Mouse (Mus musculus): ENCODE data around the gene Dact3. TPM values are rescaled to one million over a fixed set of nuclear protein-coding genes. Genes with fewer than 3 reads are reported as not detected.
A peak's percentile ranks its signal among the peaks of the same experiment; 100 is the strongest.

Dact3 gene
- polyA plus RNA-seq, 1 experiment from 2014 or later: 7.8 TPM

GRCm38 (mm10) chr7:16873392-16873791 is 1.7 kb upstream of the Dact3 start:
- ATAC-seq (ENCODE audit: insufficient read depth) (no peak), DNase-seq (no peak)
- TF ChIP-seq CTCF (IDR thresholded peaks at IDR 0.05; ENCODE audit: low read depth): peak; percentile 30; the same call in 1 of the 2 replicates
- no peaks in the 10 kb centered on the region for H3K27me3 ChIP-seq (ENCODE audit: insufficient read depth, low read length)
- no peak overlapping the region for H3K4me2 ChIP-seq
- H3K4me1 ChIP-seq (ENCODE audit: insufficient read depth): peaks cover 4% of the 10 kb centered on the region; the same call in 1 of the 2 replicates
- H3K4me3 ChIP-seq (ENCODE audit: low read depth, low read length): no peak overlapping the region
- no peaks in the 10 kb centered on the region for H3K9me3 ChIP-seq (ENCODE audit: low read depth, low read length)
- H3K9ac ChIP-seq: no peak overlapping the region
- peaks cover 25% of the 10 kb centered on the region for H3K36me3 ChIP-seq (ENCODE audit: insufficient read depth)
- 89% methylated on average over 4 of the region's 4 CpGs for WGBS
- no peak overlapping the region for H3K27ac ChIP-seq (ENCODE audit: low read depth)

- Histone ChIP-seq H3K4me2 (peak overlapping the region; percentile 85), H3K27ac (ENCODE audit: low read depth) (peak overlapping the region; percentile 84), H3K27me3 (ENCODE audit: insufficient read depth, low read length) (no peaks in the 10 kb centered on the region), H3K4me3 (ENCODE audit: low read depth, low read length) (peak overlapping the region; percentile 23), H3K9ac (peak overlapping the region; percentile 2; the same call in 1 of the 2 replicates), H3K9me3 (ENCODE audit: low read depth, low read length) (no peaks in the 10 kb centered on the region), H3K36me3 (ENCODE audit: insufficient read depth) (peaks cover 23% of the 10 kb centered on the region), H3K4me1 (ENCODE audit: insufficient read depth) (peaks cover 4% of the 10 kb centered on the region; the same call in 1 of the 2 replicates)
- TF ChIP-seq CTCF (IDR thresholded peaks at IDR 0.05; ENCODE audit: low read depth): peak; percentile 94
- peak; percentile 89 for DNase-seq
- WGBS: 4% methylated on average over 17 of the region's 17 CpGs
- ATAC-seq (ENCODE audit: insufficient read depth): 0 out of 2 replicates have a peak, but pooled peaks have one; percentile 22
These were observed 927 bp upstream of the Dact3 start for GRCm38 (mm10) chr7:16874190-16874589.

GRCm38 (mm10) chr7:16874756-16875309 is 284 bp upstream of the Dact3 start:
- no peaks in the 10 kb centered on the region for H3K27me3 ChIP-seq (ENCODE audit: insufficient read depth, low read length)
- H3K36me3 ChIP-seq (ENCODE audit: insufficient read depth): peaks cover 21% of the 10 kb centered on the region
- under 1% methylated on average over 33 of the region's 33 CpGs for WGBS
- no peaks in the 10 kb centered on the region for H3K9me3 ChIP-seq (ENCODE audit: low read depth, low read length)
- no peak overlapping the region; the same call in 1 of the 2 replicates for H3K9ac ChIP-seq
- TF ChIP-seq CTCF (IDR thresholded peaks at IDR 0.05; ENCODE audit: low read depth): peak; percentile 58
- peak overlapping the region; percentile 84 for H3K27ac ChIP-seq (ENCODE audit: low read depth)
- peak; percentile 95 for ATAC-seq (ENCODE audit: insufficient read depth)
- peaks cover 4% of the 10 kb centered on the region; the same call in 1 of the 2 replicates for H3K4me1 ChIP-seq (ENCODE audit: insufficient read depth)
- H3K4me2 ChIP-seq: peak overlapping the region; percentile 85
- H3K4me3 ChIP-seq (ENCODE audit: low read depth, low read length): peak overlapping the region; percentile 75
- peak; percentile 100 for DNase-seq

GRCm38 (mm10) chr7:16875326-16875725 is 209 bp downstream of the Dact3 start:
- H3K9me3 ChIP-seq (ENCODE audit: low read depth, low read length): no peaks in the 10 kb centered on the region
- H3K4me2 ChIP-seq: peak overlapping the region; percentile 85
- ATAC-seq (ENCODE audit: insufficient read depth): no peak; the same call in 1 of the 2 replicates
- peak overlapping the region; percentile 80 for H3K27ac ChIP-seq (ENCODE audit: low read depth)
- WGBS: 1% methylated on average over 34 of the region's 42 CpGs
- no peak for DNase-seq
- peaks cover 5% of the 10 kb centered on the region for H3K4me1 ChIP-seq (ENCODE audit: insufficient read depth)
- peaks cover 16% of the 10 kb centered on the region; the same call in 1 of the 2 replicates for H3K36me3 ChIP-seq (ENCODE audit: insufficient read depth)
- peak overlapping the region; percentile 75 for H3K9ac ChIP-seq
- H3K27me3 ChIP-seq (ENCODE audit: insufficient read depth, low read length): no peaks in the 10 kb centered on the region
- no peak for TF ChIP-seq CTCF (IDR thresholded peaks at IDR 0.05; ENCODE audit: low read depth)
- H3K4me3 ChIP-seq (ENCODE audit: low read depth, low read length): peak overlapping the region; percentile 75

- TF ChIP-seq CTCF (IDR thresholded peaks at IDR 0.05; ENCODE audit: low read depth): no peak
- DNase-seq: no peak
- WGBS: 13% methylated on average over 11 of the region's 11 CpGs
- peak overlapping the region; percentile 75 for H3K9ac ChIP-seq
- H3K36me3 ChIP-seq (ENCODE audit: insufficient read depth): peaks cover 20% of the 10 kb centered on the region; the same call in 1 of the 2 replicates
- peak overlapping the region; percentile 75 for H3K4me3 ChIP-seq (ENCODE audit: low read depth, low read length)
- no peaks in the 10 kb centered on the region for H3K27me3 ChIP-seq (ENCODE audit: insufficient read depth, low read length)
- no peak for ATAC-seq (ENCODE audit: insufficient read depth)
- H3K4me1 ChIP-seq (ENCODE audit: insufficient read depth): peaks cover 8% of the 10 kb centered on the region
- H3K27ac ChIP-seq (ENCODE audit: low read depth): peak overlapping the region; percentile 80
- peak overlapping the region; percentile 85 for H3K4me2 ChIP-seq
- H3K9me3 ChIP-seq (ENCODE audit: low read depth, low read length): no peaks in the 10 kb centered on the region
These were observed 889 bp downstream of the Dact3 start for GRCm38 (mm10) chr7:16876006-16876405.

GRCm38 (mm10) chr7:16876608-16877007 is 1.5 kb downstream of the Dact3 start:
- no peak for TF ChIP-seq CTCF (IDR thresholded peaks at IDR 0.05; ENCODE audit: low read depth)
- Histone ChIP-seq H3K27me3 (ENCODE audit: insufficient read depth, low read length) (no peaks in the 10 kb centered on the region), H3K9me3 (ENCODE audit: low read depth, low read length) (no peaks in the 10 kb centered on the region), H3K4me2 (peak overlapping the region; percentile 85), H3K4me1 (ENCODE audit: insufficient read depth) (peaks cover 8% of the 10 kb centered on the region), H3K4me3 (ENCODE audit: low read depth, low read length) (peak overlapping the region; percentile 75), H3K27ac (ENCODE audit: low read depth) (peak overlapping the region; percentile 80), H3K9ac (peak overlapping the region; percentile 75), H3K36me3 (ENCODE audit: insufficient read depth) (peaks cover 21% of the 10 kb centered on the region; the same call in 1 of the 2 replicates)
- ATAC-seq (ENCODE audit: insufficient read depth) (no peak), DNase-seq (peak; percentile 64)
- WGBS: 2% methylated on average over 13 of the region's 13 CpGs

GRCm38 (mm10) chr7:16877717-16878116 is 2.6 kb downstream of the Dact3 start:
- H3K4me2 ChIP-seq: no peak overlapping the region
- no peaks in the 10 kb centered on the region for H3K9me3 ChIP-seq (ENCODE audit: low read depth, low read length)
- ATAC-seq (ENCODE audit: insufficient read depth): no peak
- peaks cover 8% of the 10 kb centered on the region for H3K4me1 ChIP-seq (ENCODE audit: insufficient read depth)
- peak; percentile 23 for DNase-seq
- no peaks in the 10 kb centered on the region for H3K27me3 ChIP-seq (ENCODE audit: insufficient read depth, low read length)
- whole genome bisulfite sequencing: 69% methylated on average over 3 of the region's 3 CpGs
- H3K27ac ChIP-seq (ENCODE audit: low read depth): no peak overlapping the region
- H3K4me3 ChIP-seq (ENCODE audit: low read depth, low read length): no peak overlapping the region
- peaks cover 20% of the 10 kb centered on the region; the same call in 1 of the 2 replicates for H3K36me3 ChIP-seq (ENCODE audit: insufficient read depth)
- peak; percentile 21; the same call in 1 of the 2 replicates for TF ChIP-seq CTCF (IDR thresholded peaks at IDR 0.05; ENCODE audit: low read depth)
- H3K9ac ChIP-seq: no peak overlapping the region
